Mouse (Mus musculus): ENCODE measurements around the gene Prdx6.
"Not testable (repeated sequence)": the region's sequence is repeated elsewhere in the genome, so short reads cannot be mapped to it uniquely, and the experiment has no call there.

Gene Prdx6

DNA sequence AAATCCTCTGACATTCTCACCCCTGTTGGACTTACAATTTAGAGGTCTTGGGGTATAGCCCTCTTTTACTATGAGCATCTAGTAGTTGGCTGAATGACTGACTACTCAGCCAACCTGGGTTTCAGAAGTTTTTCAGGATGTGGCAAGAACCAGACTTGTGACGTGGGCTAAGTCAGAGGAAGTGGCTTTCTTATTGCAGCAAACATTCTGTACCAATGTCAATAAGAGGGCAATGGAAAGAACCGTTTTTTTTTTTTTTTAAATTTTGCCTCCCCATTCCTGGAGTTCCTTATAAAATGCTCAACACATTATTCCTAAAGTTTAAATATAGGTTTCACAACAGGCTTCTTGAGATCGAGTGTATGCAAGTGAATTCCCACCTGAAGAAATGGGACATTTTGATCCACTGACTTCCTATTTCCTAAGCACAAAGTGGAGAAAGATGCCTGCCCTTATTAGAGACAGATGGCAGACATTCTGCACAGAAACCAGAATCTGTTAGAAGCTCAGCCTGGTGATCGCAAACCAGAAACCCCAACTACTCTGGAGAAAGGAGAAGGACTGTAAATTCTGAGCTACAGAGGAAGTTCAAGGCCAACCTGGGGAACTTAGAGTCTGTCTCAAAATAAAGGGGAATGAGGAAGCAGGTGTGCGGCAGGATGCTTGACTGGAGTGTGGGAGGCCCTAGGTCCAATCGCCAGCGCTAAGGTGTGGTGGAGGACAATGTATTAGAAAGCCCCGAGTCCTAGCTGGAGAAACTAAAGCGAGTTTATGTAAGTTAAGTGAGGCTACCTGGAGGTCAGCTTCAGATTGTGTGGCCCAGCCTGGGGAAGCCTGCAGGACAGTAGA is 622 bp upstream of the Prdx6 start:
- in situ Hi-C loops (cut with MboI, MseI): no loop called here

DNA sequence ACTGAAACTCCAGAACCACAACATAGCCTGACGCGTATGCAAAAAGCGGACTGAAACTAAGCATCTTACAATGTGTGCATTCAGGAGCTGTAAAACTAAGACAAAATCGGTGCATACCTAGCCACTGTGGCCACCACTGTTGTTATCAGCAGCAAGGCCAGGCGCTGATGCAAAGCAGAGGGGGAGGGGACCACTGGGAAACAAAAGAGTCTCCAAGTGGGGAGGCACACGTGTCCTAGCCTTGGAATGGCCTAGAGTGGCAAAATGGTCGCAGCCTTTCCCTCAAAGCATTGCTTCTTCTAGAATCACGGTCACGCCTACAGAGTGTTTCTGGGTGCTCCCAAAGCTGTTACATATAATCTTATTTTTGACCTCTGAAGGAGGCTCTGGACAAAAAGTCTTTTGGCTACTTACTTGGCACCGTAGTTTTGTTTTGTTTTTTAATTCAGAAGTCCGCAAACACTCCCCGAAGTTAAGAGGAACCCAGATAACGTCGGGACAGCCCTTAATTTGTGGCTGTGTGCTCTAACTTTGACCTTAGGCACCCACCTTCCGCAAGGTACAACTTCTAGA is 902 bp downstream of the Prdx6 start:
- in situ Hi-C loops (cut with MboI, MseI): no loop called here

DNA sequence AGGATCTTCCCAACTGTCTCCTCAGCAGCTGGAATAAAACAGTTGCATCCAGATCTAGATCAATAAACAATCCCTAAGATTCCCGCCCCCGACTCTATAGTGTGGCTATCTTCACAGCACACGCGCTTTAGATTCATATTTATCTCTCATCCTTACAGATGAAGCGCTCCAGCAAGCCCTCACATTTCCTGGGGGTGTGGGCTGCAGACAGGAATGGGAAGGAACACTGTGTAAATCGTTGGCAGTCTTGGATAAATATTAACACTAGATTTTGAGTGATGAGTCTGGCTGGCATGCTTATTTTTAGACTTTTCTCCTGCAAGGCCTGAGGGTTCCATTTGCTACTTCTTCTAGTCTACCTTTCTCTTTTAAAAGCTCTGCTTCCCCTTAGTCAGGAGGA is 1.6 kb downstream of the Prdx6 start:
- in situ Hi-C loops (cut with MboI, MseI): loop anchor here (10.0 kb wide), 1 partner anchor 1215 kb away; no protein-coding TSS in a partner anchor

DNA sequence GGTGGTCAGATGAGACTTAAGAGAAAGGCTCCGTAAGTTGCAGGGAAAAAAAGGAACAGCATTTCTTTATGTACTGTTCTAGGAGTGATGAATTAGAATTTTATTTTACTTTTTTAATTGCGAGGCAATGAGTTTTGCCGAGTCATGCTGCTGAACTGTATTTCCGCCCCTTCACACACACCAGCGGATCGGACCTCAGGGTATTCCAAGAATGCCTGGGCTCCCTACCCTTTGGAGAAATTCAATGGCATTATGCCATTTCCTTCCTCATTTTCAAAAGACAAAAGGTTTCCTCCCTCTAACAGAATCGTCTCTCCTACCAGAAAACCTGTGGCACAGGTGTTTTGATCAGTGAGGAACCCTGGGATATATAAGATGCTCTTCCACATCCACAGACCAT is 2.3 kb downstream of the Prdx6 start:
- in situ Hi-C loops (cut with MboI, MseI): loop anchor here (10.0 kb wide), 1 partner anchor 1214 kb away; no protein-coding TSS in a partner anchor

DNA sequence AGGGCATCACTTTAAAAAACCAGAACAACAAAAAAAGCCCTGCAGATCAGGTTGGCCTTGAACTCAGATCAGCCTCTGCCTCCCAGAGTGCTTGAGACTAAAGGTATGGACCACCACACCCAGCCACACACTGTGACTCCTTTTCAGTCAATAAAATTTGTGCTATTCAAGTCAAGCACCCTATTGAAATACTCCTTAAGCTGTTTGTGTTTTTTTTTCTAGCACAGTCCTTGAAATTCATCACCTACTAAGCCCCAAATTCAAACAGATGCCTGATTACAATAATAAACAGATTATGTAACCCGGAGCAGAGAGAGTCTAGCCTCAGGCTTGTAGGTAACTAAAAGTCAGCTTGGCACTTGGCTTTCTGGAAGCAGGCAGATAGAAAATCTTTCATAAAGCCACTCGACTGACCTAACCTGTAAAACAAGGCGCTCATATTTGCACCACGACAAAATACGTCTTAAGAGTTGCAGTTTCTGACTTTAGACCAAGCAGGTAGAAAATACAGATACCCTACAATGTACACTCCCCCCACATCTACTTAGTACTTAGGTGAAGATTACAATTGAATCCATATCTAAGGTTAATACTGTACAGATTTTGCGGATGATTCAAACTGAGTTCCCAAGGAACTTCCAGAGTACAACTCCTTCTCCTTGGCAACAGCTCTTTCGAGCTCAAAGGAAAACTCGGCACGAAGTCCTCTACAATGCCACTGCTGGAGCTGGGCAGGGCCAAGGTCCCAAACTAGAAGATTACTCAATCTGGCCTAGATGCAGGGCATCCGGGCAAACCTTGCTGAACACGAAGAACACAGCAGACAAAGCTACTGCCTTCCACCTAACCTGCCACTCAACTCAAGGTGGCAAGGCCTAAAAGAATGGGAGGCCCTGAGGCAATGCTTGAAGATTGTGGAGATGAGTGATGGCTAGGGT is 3.1 kb downstream of the Prdx6 start:
- in situ Hi-C loops (cut with MboI, MseI): loop anchor here (10.0 kb wide), 1 partner anchor 1213 kb away; no protein-coding TSS in a partner anchor

DNA sequence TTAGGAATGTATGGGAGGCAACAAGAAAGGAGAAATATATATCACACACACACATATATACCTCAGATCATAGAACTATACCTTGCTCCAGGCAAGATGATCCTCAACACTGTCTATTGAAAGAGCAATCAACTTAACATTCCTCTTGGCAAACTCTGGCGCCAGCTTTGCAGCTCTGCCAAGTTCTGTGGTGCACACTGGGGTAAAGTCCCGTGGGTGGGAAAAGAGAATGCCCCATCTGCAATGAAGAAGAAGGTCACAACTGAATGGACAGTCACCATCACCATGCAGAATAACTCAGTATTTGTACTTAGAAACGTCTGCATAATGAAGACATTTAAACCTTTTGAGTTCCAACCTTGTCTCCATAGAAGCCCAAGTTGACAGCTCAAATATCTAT is 3.8 kb downstream of the Prdx6 start:
- in situ Hi-C loops (cut with MboI, MseI): loop anchor here (10.0 kb wide), 1 partner anchor 1212 kb away; no protein-coding TSS in a partner anchor

DNA sequence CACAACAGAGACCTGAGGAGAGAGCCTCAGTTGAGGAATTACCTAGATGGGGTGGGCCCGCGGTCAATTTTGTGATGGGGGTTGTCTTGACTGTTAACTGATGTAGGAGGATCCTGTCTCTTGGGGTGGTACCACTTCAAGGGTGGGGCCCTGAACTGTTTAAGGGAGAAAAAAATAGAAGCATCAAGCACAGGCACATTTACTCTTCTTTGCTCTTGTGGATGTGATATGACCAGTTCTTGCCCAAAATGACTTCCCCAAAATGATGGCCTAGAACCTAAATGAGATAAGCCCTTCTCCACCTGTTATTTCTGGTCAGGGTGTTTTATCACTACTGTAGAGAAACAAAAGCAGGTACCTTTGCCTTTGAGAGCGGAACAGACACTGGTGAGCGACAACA is 13.3 kb downstream of the Prdx6 start:
- in situ Hi-C loops (cut with MboI, MseI): no loop called here

DNA sequence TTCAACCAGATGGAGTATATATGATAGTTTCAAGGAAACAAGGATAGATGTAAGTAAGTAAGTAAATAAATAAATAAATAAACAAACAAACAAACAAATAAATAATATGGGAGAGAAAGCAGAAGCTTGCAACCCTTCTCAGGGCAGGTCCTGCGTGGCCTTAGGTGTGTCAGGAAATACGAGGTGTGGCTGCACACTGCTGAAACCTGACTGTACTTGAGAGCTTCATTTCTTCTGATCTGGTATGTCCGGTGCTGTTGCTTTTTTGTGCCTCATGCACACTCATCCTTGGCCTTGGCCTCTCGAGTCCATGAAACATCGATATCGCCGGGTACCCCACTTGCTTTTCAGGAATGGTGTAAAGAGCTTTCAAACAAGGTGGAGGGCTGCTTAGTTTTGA is 13.7 kb downstream of the Prdx6 start:
- in situ Hi-C loops (cut with MboI, MseI): no loop called here

DNA sequence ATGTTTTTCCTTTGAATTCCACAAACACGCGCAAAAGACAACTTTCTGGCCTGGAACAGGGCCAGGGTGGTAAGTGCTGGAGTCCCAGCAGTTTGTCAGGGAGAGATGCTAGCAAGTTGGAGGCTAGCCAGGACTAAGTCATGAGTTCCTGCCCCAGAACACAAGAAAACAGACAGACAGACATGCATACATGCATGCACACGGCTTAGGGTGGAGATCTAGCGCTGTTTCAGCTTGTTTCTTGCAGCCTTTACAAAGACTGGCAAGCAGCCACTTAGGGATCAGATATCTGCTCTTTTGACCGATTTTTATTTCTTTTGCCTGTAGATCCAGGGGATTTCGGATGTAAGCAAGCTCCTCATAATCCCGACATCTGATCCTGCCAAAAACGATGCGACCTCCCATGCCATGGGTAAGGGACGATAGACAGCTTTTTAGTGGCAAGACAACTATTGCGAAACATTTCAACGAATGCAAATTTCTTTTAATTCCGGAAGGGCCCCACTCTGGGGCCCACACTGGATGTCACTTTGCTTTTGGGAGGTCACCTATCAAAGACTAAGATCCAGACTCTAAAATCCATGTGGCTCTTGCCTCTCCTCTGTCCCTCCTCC is 17.7 kb downstream of the Prdx6 start:
- in situ Hi-C loops (cut with MboI, MseI): no loop called here

DNA sequence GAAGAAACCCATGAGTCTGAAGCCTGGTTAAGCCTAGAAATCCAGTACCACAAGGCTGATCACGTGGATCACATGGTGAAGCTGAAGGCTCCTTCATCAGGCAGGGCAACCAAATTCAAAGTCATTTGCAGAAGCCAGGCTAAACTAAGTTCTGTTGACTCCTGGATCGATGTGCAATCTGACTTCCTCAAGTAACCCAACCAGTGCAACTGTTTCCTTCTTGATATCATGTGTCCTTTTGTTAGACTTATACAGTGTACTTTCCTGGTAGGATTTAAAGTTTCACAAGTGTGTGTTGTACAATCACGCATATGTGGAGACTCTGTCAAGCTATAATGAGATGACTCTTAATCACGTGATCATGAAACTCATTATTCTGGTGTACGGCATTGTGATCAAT is 18.8 kb downstream of the Prdx6 start:
- in situ Hi-C loops (cut with MboI, MseI): no loop called here

DNA sequence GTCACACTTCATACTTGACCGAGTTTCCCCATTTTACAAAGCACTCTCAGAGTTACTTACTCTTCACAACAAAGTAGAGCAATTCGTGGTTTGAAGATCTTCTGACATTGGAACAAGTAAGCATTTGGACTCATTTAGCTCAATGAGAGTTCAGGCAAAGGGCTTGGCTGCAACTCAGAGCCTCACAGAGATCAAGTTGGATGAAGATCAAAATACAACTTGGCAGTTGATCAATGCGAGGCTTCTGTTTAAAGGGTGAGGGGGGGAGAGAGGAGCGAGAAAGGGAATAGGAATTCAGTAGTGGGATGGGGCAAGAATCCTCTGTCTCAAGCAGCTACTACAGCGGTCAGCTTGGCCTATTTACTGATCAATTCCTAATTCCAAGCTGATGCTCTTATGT is 26.2 kb downstream of the Prdx6 start:
- in situ Hi-C loops (cut with MboI, MseI): no loop called here

DNA sequence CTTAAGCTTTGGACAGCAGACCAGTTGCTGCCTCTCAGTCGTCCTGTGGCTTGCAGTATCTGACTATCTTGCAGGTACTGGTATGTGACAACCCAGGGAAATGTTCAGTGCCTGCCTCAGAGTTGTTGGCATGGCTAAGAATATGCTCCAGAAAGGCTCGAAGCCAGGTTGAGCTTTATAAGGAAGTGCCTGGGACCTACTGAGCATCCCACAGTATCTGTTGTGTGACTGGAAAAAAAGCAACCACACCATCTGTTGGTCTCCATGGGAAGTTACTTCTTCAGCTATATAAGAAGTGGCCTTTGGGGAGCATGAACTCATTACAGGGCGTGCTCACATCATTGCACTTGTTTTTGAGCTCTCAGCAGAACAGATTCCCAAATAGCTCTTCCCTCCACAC is 31.2 kb downstream of the Prdx6 start:
- in situ Hi-C loops (cut with MboI, MseI): no loop called here

DNA sequence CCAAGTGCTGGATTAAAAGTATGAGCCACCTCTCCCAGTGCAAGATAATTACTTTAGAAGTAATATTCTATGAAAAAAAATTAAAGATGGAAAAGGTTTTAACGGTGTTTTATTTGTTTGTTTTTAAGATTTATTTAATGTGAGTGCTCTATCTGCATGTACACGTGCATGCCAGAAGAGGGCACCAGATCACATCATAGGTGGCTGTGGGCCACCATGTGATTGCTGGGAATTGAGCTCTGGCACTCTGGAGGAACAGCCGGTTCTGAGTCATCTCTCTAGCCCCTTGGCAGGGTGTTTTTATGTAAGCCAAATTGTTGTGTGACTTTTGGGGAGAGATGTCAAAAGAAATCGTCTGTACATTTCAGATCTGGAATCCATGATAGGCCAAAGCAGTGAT is 36.6 kb downstream of the Prdx6 start:
- in situ Hi-C loops (cut with MboI, MseI): no loop called here

DNA sequence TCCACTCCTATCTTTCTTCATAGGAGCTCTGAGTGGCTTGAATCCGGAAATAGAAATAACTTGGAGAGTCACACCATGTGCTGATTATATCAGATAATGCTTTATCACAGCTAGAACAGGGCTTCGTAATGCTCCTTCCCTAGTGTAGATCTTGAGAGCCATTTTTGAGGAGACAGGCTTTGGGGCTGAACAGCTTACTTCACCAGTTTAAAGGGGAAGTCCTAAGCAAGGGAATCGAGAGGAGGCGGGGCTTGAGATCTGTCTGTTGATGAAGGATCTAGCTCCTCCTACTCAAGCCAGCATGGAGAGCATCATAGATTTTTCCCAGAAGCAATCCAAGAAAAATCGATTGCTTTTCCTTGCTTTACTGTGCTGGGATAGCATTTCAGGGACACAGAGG is 51.2 kb downstream of the Prdx6 start:
- in situ Hi-C loops (cut with MboI, MseI): loop anchor here (5.0 kb wide), 1 partner anchor 537 kb away; no protein-coding TSS in a partner anchor

DNA sequence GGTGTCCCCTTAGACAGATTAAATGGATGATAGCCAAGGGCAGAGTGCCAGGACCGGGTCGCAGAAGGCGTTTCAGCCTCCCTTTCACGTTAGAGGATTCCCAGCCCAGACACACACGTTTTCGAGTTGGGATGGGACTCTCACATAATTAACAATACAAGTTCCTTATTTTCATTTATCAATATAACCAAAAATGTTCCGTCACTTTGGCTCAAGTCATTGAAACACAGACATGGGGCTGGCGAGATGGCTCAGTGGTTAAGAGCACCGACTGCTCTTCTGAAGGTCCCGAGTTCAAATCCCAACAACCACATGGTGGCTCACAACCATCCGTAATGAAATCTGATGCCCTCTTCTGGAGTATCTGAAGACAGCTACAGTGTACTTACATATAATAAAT is 54.7 kb downstream of the Prdx6 start:
- in situ Hi-C loops (cut with MboI, MseI): not testable (repeated sequence)

DNA sequence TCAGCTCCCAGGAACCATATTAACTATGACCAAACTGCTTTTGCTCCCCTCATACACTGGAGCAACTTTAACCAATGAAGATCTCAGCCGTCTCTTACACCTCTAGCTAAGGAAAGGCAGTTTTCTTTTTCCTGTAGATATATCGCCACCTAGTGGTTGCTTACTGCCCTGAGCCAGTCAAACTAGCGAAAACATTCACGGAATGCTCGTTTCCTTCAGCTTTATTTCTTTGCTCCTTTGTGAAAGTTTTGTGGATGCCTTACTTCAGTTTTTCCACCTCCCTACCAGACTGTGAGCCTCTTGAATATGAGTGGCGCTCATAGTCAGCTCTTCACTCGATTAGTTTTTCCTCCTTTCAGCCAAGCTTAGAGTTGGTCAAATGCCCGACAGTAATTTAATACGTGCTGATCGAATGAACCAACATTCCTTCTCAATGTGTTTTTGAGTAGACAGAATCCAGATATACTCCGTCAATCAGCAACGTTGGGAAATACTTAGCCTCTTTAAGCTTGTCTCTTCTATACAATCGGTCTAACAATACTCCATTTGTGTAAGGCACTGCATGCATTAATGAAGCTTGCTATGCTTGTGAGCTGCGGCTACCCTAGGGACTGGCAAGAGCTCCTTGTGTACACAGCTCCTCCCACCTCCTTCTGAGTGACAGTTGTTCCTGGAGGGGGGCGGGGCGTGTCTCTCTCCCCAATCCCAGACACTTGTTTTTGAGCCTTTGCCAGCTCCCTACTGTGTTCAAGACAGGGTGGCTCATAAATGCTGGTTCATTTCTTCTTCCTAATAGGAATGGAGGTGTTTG is 55.3 kb downstream of the Prdx6 start:
- in situ Hi-C loops (cut with MboI, MseI): no loop called here

DNA sequence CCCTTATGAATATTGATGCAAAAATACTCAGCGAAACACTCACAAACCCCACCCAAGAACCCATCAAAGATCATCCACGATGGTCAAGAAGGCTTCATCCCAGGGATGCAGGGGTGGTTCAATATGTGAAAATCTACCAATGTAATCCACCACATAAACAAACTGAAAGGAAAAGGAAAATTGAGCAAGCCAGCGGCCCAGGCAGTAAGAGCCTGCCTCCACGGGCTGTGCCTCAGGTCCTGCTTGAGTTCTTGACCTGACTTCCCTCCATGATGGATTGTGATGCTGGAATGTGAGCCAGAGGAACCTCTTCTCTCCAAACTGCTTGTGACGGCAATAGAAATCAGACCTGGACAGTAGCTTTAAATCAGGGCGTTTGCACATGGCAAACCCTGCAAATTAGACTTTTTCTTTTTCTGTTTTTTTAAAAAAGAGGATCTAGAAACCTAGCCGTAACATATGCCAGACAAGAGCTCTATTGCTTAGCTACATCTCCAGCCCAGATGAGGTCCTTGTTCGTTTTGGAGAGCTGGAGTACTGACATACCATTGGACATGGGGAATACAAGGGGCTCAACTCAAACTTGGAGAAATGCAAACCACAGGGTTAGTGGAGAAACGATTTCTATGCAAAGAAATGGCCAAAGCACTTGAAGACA is 60.6 kb downstream of the Prdx6 start:
- in situ Hi-C loops (cut with MboI, MseI): no loop called here
